Mouse (Mus musculus) midbrain, embryonic 13.5 days (tissue): Measurements from ENCODE around the gene Rtp4. TPM values are rescaled to one million over a fixed set of nuclear protein-coding genes. Genes with fewer than 3 reads are reported as not detected.
A peak's percentile ranks its signal among the peaks of the same experiment; 100 is the strongest.

Source experiments
- ATAC-seq: fragments of 200-750 bp; cut with Nextera tagmentation; 2 replicates; pipeline ENCODE4 v1.8.0; 2017; ENCODE audit warnings: mild to moderate bottlenecking, moderate TSS enrichment, moderate library complexity
- H3K27ac ChIP-seq: fragments of 300-500 bp; sonication (generic); 2 replicates; pipeline ENCODE4 v1.5.1; 2015; ENCODE audit warnings: inconsistent platforms, mild to moderate bottlenecking, moderate library complexity
- H3K27me3 ChIP-seq: fragments of 300-500 bp; sonication (generic); 2 replicates; pipeline ENCODE4 v1.6.1; 2015; ENCODE audit warnings: mild to moderate bottlenecking, inconsistent platforms
- H3K36me3 ChIP-seq: fragments of 300-500 bp; sonication (generic); 2 replicates; pipeline ENCODE4 v1.6.1; 2015; ENCODE audit warnings: mild to moderate bottlenecking, inconsistent platforms
- H3K4me1 ChIP-seq: fragments of 300-500 bp; sonication (generic); replicated peaks from 2 replicates; pipeline ENCODE4 v1.6.1; 2015; ENCODE audit warnings: inconsistent platforms
- H3K4me2 ChIP-seq: fragments of 300-500 bp; sonication (generic); replicated peaks from 2 replicates; pipeline ENCODE4 v1.6.1; 2015; ENCODE audit warnings: moderate library complexity, mild to moderate bottlenecking, inconsistent platforms
- H3K4me3 ChIP-seq: fragments of 300-500 bp; sonication (generic); replicated peaks from 2 replicates; pipeline ENCODE4 v1.5.1; 2015; ENCODE audit warnings: mild to moderate bottlenecking, inconsistent platforms
- H3K9ac ChIP-seq: fragments of 300-500 bp; sonication (generic); replicated peaks from 2 replicates; pipeline ENCODE4 v1.6.1; 2015; ENCODE audit warnings: mild to moderate bottlenecking, inconsistent platforms
- H3K9me3 ChIP-seq: fragments of 300-500 bp; sonication (generic); 2 replicates; pipeline ENCODE4 v1.6.1; 2016; ENCODE audit warnings: mild to moderate bottlenecking, inconsistent platforms
- WGBS: fragments of 180-500 bp; shearing (Covaris S2); methylation state at CpG from one replicate; pipeline ENCODE4 v1.1.7; 2015; 5-methylcytosine and 5-hydroxymethylcytosine counted together
- polyA plus RNA-seq: library from polyadenylated mRNA; unstranded; fragments of >200 nt; fragmentation: Nextera tagmentation; extraction: Ambion mirVana; gene quantifications from 2 replicates; pipeline ENCODE4 v1.2.1, GENCODE M21; 2015

Gene Rtp4
- polyA plus RNA-seq, 1 experiment from 2014 or later, result 3.4 TPM

DNA sequence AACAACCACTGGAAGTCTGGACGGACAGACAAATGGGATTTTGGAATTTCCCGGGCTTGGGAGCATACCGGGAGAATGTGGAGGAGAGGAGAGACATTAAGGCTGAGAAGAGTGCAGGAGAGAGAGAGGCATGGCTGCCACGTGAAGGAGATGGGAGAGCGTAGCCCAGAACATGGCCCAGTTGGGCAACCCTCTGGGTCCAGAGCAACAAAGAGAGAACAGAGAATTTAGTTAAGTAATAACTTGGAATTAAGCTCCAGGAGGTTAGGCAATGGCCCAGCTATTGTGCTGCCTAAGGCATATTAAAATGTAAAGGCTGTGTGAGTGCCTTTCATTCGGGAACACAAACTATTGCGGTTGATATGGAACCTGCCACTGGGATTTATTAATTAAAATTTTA is 86.6 kb downstream of the Rtp4 start:
- WGBS, result 93% methylated on average over 7 of the region's 7 CpGs
- no peak for ATAC-seq
- H3K4me3 ChIP-seq, result no peak overlapping the region

DNA sequence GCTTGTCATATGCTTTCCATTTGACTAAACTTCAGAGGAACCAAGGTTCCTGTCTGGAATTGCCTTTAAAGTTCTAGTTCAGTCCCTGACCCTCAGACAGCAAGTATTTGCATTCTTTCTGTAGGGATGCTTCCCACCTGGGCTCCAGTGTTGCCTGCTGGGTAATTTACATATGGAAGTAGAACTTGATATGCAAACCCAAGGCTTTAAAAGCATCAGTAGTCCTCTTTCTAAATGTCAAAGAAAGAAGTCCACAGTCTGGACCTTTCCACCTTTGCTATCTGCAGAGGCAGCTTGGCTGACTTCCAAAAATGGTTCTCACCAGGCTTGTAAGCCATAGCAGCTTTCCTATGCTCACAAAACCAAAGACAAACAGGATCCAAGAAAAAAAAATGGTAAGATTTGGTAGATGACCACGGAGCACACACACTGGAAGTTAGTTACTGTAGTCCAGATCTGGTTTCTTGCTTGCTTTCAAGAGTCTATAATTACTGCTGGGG is 87.9 kb downstream of the Rtp4 start:
- Histone ChIP-seq H3K27me3 (no peaks in the 10 kb centered on the region), H3K27ac (no peak overlapping the region), H3K9ac (no peak overlapping the region), H3K4me2 (no peak overlapping the region), H3K36me3 (no peaks in the 10 kb centered on the region), H3K4me3 (no peak overlapping the region), H3K9me3 (no peaks in the 10 kb centered on the region), H3K4me1 (0 out of 2 replicates have a peak, but pooled peaks cover 4% of the 10 kb centered on the region)
- 38% methylated on average over 1 of the region's 1 CpGs for WGBS
- no peak for ATAC-seq

More for the DNA sequence above, 86.6 kb downstream of the Rtp4 start:
- no peak overlapping the region for H3K9ac ChIP-seq
- no peaks in the 10 kb centered on the region for H3K36me3 ChIP-seq
- H3K9me3 ChIP-seq, result no peaks in the 10 kb centered on the region
- no peak overlapping the region for H3K27ac ChIP-seq
- 0 out of 2 replicates have a peak, but pooled peaks cover 4% of the 10 kb centered on the region for H3K4me1 ChIP-seq
- H3K27me3 ChIP-seq, result no peaks in the 10 kb centered on the region
- no peak overlapping the region for H3K4me2 ChIP-seq

DNA sequence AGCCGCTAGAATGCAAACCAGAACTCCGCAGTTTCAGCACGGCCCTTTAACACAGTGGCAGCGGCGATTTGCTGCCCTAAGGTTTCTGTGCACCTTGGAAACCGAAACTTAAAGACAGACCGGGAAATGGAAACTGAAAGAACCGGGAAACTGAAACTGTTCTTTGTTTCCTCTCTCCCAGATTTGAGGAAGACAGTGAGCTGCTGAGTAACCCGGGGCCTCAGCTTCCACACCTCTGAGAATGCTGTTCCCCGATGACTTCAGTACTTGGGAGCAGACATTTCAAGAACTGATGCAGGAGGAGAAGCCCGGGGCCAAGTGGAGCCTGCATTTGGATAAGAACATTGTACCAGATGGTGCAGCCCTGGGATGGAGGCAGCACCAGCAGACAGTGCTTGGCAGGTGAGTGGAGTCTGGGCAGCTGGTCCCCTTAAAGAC is 89.7 kb downstream of the Rtp4 start:
- H3K4me2 ChIP-seq, result peak overlapping the region; percentile 32
- no peak for ATAC-seq
- H3K4me1 ChIP-seq, result 0 out of 2 replicates have a peak, but pooled peaks cover 4% of the 10 kb centered on the region
- no peaks in the 10 kb centered on the region for H3K36me3 ChIP-seq
- no peak overlapping the region for H3K27ac ChIP-seq
- H3K9me3 ChIP-seq, result no peaks in the 10 kb centered on the region
- no peaks in the 10 kb centered on the region for H3K27me3 ChIP-seq
- H3K4me3 ChIP-seq, result no peak overlapping the region
- no peak overlapping the region for H3K9ac ChIP-seq
- 40% methylated on average over 11 of the region's 11 CpGs for WGBS

DNA sequence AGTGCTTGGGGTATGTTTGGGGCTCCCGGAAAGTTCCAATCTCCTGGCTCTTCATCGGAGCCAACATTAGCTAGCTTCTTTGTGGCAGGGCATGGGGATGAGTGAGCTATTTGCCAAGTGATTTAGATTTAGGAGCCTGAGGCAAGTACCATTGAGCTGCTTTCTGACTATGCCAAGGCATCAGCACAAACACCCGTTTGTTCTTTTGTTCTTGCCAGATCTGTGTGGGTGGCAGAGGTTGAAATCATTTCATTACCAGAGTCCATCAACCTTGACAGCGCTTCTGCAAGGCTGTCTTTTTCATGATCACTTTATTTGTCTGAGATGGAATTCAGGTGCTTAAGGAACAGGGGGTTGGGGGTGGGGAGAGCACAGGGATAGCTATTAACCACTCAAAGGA is 104.1 kb downstream of the Rtp4 start:
- no peaks in the 10 kb centered on the region for H3K27me3 ChIP-seq
- H3K27ac ChIP-seq, result no peak overlapping the region
- 0 out of 2 replicates have a peak, but pooled peaks have one; percentile 30 for ATAC-seq
- H3K9ac ChIP-seq, result no peak overlapping the region
- H3K4me3 ChIP-seq, result no peak overlapping the region
- H3K4me1 ChIP-seq, result no peaks in the 10 kb centered on the region
- 65% methylated on average over 4 of the region's 4 CpGs for WGBS
- H3K4me2 ChIP-seq, result no peak overlapping the region
- H3K9me3 ChIP-seq, result no peaks in the 10 kb centered on the region
- H3K36me3 ChIP-seq, result no peaks in the 10 kb centered on the region

DNA sequence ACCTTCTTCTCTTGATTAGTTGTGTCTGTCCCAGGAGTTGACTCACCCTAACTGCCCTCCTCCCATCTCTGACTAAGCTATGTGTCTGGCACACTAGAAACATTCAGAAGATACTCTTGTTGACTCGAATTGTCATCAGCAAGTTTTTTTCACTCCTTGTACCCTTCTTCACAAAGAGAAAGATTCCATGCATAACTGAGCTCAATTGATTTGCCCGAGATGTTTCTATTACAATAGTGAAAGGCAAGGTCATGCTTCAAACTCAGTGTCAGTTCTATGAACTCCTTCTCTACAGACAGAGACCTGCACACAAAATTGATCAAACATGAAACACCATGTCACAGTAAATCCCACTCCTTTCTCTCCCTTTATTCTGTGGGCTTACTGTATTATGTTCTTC is 111.4 kb downstream of the Rtp4 start:
- Histone ChIP-seq H3K36me3 (no peaks in the 10 kb centered on the region), H3K9me3 (peaks cover 2% of the 10 kb centered on the region; the same call in 1 of the 2 replicates), H3K4me3 (no peak overlapping the region), H3K27me3 (no peaks in the 10 kb centered on the region), H3K4me1 (no peaks in the 10 kb centered on the region), H3K4me2 (no peak overlapping the region), H3K9ac (no peak overlapping the region), H3K27ac (no peak overlapping the region)
- WGBS, result 63% methylated on average over 2 of the region's 2 CpGs
- no peak for ATAC-seq

DNA sequence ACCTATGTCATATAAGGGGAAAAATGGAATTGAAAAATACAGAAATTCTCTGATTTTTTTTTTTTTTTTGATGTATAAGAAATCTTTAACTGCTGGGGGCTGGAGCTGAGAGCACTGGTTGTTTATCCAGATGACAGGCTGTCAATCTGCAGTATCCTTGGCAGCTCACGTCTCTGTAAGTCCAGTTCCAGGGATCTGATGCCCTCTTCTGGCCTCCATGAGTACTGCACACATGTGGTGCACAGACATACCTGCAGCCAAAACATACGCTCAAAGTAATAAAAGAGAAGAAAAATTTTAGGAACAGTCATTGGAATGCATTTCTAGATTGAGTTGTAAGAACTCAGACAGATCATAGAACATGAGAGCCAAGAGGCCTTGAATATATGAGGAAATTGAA is 112.6 kb downstream of the Rtp4 start:
- Histone ChIP-seq H3K27me3 (no peaks in the 10 kb centered on the region), H3K4me2 (no peak overlapping the region), H3K27ac (no peak overlapping the region), H3K4me3 (no peak overlapping the region), H3K4me1 (no peaks in the 10 kb centered on the region), H3K9ac (no peak overlapping the region), H3K9me3 (peaks cover 2% of the 10 kb centered on the region; the same call in 1 of the 2 replicates), H3K36me3 (no peaks in the 10 kb centered on the region)
- WGBS, result 68% methylated on average over 2 of the region's 2 CpGs
- no peak for ATAC-seq

DNA sequence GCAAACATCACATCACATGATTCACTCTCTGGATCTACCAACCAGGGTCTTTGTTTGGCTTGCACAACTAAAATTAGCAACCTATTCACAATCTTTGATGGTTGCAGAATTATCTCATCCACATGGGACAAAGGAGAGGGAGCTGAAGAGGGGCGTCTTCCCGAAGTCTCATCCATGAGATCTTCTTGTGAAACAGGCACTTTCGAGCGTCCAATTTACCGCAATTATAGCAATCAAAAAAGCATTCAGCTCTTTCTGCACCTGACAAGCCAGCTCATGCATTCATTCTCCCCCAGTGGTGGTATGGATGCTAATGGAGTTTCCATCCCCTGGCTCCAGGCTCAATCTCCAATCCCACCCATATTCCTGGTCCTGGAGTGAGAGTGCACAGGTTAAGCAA is 132.9 kb downstream of the Rtp4 start:
- H3K9ac ChIP-seq, result no peak overlapping the region
- WGBS, result 89% methylated on average over 5 of the region's 5 CpGs
- H3K9me3 ChIP-seq, result no peaks in the 10 kb centered on the region
- H3K36me3 ChIP-seq, result no peaks in the 10 kb centered on the region
- no peak overlapping the region for H3K4me3 ChIP-seq
- no peak overlapping the region for H3K27ac ChIP-seq
- H3K4me1 ChIP-seq, result no peaks in the 10 kb centered on the region
- H3K4me2 ChIP-seq, result no peak overlapping the region
- ATAC-seq, result no peak
- no peaks in the 10 kb centered on the region for H3K27me3 ChIP-seq

DNA sequence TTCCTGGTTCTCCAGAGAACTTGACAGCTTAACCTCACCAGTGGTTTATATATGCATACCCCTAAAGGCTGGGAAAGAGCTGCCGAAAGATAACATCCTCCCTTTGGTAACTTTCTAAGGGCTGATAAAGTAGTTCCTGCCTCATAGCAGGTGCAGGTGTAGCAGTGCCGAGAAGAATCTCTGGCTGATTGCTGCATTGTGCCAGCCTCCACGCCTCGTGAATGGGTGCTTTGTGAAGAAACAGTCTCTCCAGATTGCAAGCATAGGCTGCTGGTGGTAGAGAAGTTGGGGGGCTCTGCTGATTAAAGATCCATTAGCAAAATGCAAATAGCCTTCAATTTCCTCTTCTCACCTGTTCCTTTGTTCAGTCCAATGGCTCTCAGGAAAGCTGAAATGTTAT is 133.4 kb downstream of the Rtp4 start:
- 79% methylated on average over 4 of the region's 4 CpGs for WGBS
- H3K4me3 ChIP-seq, result no peak overlapping the region
- no peaks in the 10 kb centered on the region for H3K27me3 ChIP-seq
- H3K4me1 ChIP-seq, result no peaks in the 10 kb centered on the region
- H3K9me3 ChIP-seq, result no peaks in the 10 kb centered on the region
- H3K36me3 ChIP-seq, result no peaks in the 10 kb centered on the region
- no peak overlapping the region for H3K4me2 ChIP-seq
- no peak for ATAC-seq
- no peak overlapping the region for H3K9ac ChIP-seq
- no peak overlapping the region for H3K27ac ChIP-seq

DNA sequence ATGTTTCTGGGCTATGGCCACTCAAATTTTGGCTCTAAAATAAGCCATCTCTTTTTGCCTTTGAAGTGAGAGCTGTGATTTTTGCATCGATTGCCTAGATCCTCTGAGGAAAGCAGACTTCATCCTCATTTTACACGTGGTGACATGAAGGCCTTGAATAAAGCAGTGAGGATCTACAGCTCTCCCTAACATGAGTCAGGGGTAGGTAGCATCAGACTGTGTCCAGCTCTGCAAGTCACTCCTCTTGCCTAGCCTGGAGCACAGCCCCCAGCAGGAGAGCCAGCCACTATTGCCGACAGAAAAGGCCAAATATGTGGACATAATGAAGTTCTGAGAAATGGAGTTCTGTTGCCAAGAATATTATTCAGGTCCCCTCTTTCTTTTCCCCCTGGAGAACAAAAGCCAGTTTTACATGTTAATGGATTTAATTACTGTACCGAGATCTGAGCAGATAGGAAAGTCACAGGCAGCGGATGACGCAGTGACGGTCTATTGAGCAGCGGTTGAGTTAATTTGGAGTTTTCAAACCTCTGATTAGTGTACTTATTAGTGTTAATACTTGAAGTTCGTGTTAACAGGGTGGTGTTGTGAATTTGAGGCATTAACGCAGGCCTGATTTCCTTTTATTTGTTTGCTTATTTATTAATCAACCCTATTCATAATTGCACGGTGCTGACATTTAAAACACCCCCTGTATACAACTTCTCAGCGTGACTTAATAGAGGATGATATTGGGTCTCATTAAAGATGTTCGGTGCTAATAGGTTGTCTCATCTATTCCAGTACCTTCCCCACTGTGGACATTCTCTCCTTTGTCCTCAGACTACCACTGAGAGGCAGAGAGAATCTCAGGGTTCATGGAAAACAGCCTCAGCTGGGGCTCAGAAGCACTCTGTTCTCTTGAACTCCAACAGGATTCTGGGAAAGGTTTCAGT is 139.8 kb downstream of the Rtp4 start:
- WGBS, result 71% methylated on average over 13 of the region's 13 CpGs
- peak; percentile 45; the same call in 1 of the 2 replicates for ATAC-seq
- Histone ChIP-seq H3K36me3 (no peaks in the 10 kb centered on the region), H3K9ac (no peak overlapping the region), H3K4me3 (no peak overlapping the region), H3K27ac (no peak overlapping the region), H3K4me2 (no peak overlapping the region), H3K27me3 (no peaks in the 10 kb centered on the region), H3K4me1 (0 out of 2 replicates have a peak, but pooled peaks cover 8% of the 10 kb centered on the region), H3K9me3 (no peaks in the 10 kb centered on the region)

Other genes with a start within 250 kb of the Rtp4 start
- gene Rtp1, start 91.2 kb upstream of the Rtp4 start, polyA plus RNA-seq, result 0.08 and 0.14 TPM in 2 replicates
- gene Masp1, start 524 bp downstream of the Rtp4 start, polyA plus RNA-seq, result 37.5 and 44.7 TPM in 2 replicates